Mouse (Mus musculus): ENCODE results near the gene Cmc1. TPM values are rescaled to one million over a fixed set of nuclear protein-coding genes. Genes with fewer than 3 reads are reported as not detected.
A peak's percentile ranks its signal among the peaks of the same experiment; 100 is the strongest.

The Cmc1 gene
- 30.5 and 34.8 TPM in 2 replicates for polyA plus RNA-seq (2015; fragmentation: Nextera tagmentation; extraction: Ambion mirVana)

- ATAC-seq = peak; percentile 98
- H3K27ac ChIP-seq (ENCODE audit: low read length) = peak within 1 kb of the TSS; percentile 81
Observed at GRCm38 (mm10) chr9:118149407-118150402, at the start of gene Cmc1. Cmc1 (minus strand) TSS chr9:118150177.

GRCm38 (mm10) chr9:118198557-118198956 is 48.6 kb upstream of the Cmc1 start:
- H3K27ac ChIP-seq (ENCODE audit: low read length) = no peak overlapping the region
- H3K4me1 ChIP-seq (ENCODE audit: control insufficient read depth, insufficient read depth, low read length) = peaks cover 3% of the 10 kb centered on the region; the same call in 1 of the 2 replicates
- 97% methylated on average over 1 of the region's 1 CpGs for WGBS
- no peak overlapping the region for H3K4me3 ChIP-seq (ENCODE audit: low read depth, low read length)
- no peak for ATAC-seq
- H3K4me2 ChIP-seq (ENCODE audit: low read length) = no peak overlapping the region
- H3K27me3 ChIP-seq (ENCODE audit: control insufficient read depth, insufficient read depth, low read depth, low read length) = no peaks in the 10 kb centered on the region
- H3K9me3 ChIP-seq (replicated peaks; ENCODE audit: control insufficient read depth, low read length, poor library complexity, severe bottlenecking) = no peaks in the 10 kb centered on the region
- no peak overlapping the region for H3K9ac ChIP-seq (ENCODE audit: low read depth, low read length)
- no peaks in the 10 kb centered on the region for H3K36me3 ChIP-seq (ENCODE audit: control insufficient read depth, insufficient read depth, low read length)

More at GRCm38 (mm10) chr9:118149407-118150402, at the start of gene Cmc1:
- H3K27me3 ChIP-seq (ENCODE audit: control insufficient read depth, insufficient read depth, low read depth, low read length) = no peaks in the 10 kb centered on the region
- WGBS = under 1% methylated on average over 58 of the region's 58 CpGs
- H3K4me2 ChIP-seq (ENCODE audit: low read length) = peak within 1 kb of the TSS; percentile 75
- peak within 1 kb of the TSS; percentile 88 for H3K4me3 ChIP-seq (ENCODE audit: low read depth, low read length)
- no peaks in the 10 kb centered on the region for H3K36me3 ChIP-seq (ENCODE audit: control insufficient read depth, insufficient read depth, low read length)
- H3K4me1 ChIP-seq (ENCODE audit: control insufficient read depth, insufficient read depth, low read length) = peaks cover 9% of the 10 kb centered on the region
- H3K9me3 ChIP-seq (replicated peaks; ENCODE audit: control insufficient read depth, low read length, poor library complexity, severe bottlenecking) = no peaks in the 10 kb centered on the region
- H3K9ac ChIP-seq (ENCODE audit: low read depth, low read length) = peak within 1 kb of the TSS; percentile 95

- Histone ChIP-seq H3K4me2 (ENCODE audit: low read length) (no peak overlapping the region), H3K27ac (ENCODE audit: low read length) (no peak overlapping the region), H3K9me3 (replicated peaks; ENCODE audit: control insufficient read depth, low read length, poor library complexity, severe bottlenecking) (no peaks in the 10 kb centered on the region), H3K9ac (ENCODE audit: low read depth, low read length) (no peak overlapping the region), H3K4me3 (ENCODE audit: low read depth, low read length) (no peak overlapping the region), H3K36me3 (ENCODE audit: control insufficient read depth, insufficient read depth, low read length) (no peaks in the 10 kb centered on the region), H3K4me1 (ENCODE audit: control insufficient read depth, insufficient read depth, low read length) (peaks cover 3% of the 10 kb centered on the region; the same call in 1 of the 2 replicates), H3K27me3 (ENCODE audit: control insufficient read depth, insufficient read depth, low read depth, low read length) (no peaks in the 10 kb centered on the region)
- no peak for ATAC-seq
- 83% methylated on average over 9 of the region's 9 CpGs for WGBS
Observed at GRCm38 (mm10) chr9:118196661-118197390, 46.8 kb upstream of the Cmc1 start.

GRCm38 (mm10) chr9:118193263-118193662 is 43.3 kb upstream of the Cmc1 start:
- Histone ChIP-seq H3K4me1 (ENCODE audit: control insufficient read depth, insufficient read depth, low read length) (peaks cover 3% of the 10 kb centered on the region; the same call in 1 of the 2 replicates), H3K27ac (ENCODE audit: low read length) (no peak overlapping the region), H3K36me3 (ENCODE audit: control insufficient read depth, insufficient read depth, low read length) (no peaks in the 10 kb centered on the region), H3K9me3 (replicated peaks; ENCODE audit: control insufficient read depth, low read length, poor library complexity, severe bottlenecking) (no peaks in the 10 kb centered on the region), H3K9ac (ENCODE audit: low read depth, low read length) (no peak overlapping the region), H3K4me3 (ENCODE audit: low read depth, low read length) (no peak overlapping the region), H3K4me2 (ENCODE audit: low read length) (no peak overlapping the region), H3K27me3 (ENCODE audit: control insufficient read depth, insufficient read depth, low read depth, low read length) (no peaks in the 10 kb centered on the region)
- 92% methylated on average over 1 of the region's 1 CpGs for WGBS
- ATAC-seq = no peak

DNA sequence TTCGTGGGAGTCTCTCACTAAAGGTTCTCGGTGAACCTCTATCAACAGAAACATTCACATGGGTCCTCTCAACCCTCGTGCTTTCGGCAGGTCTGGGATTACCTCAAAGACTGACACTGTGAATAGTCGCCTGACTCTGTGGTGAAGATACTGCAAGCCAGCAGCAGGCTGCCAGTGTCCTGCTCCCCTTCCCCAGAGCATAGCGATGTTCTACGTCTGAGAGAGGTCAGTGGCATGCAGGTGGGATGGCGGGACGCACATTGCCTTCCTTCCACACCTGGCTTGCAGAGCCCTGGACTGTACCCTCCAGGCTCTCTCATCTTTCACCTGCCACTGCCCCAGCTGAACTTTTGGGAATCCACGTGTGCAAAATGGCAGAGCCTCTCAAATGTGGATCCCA is 41.3 kb upstream of the Cmc1 start:
- H3K27me3 ChIP-seq (ENCODE audit: control insufficient read depth, insufficient read depth, low read depth, low read length) = no peaks in the 10 kb centered on the region
- no peak overlapping the region for H3K9ac ChIP-seq (ENCODE audit: low read depth, low read length)
- 89% methylated on average over 10 of the region's 10 CpGs for WGBS
- no peak for ATAC-seq
- peaks cover 8% of the 10 kb centered on the region for H3K4me1 ChIP-seq (ENCODE audit: control insufficient read depth, insufficient read depth, low read length)
- no peak overlapping the region for H3K4me3 ChIP-seq (ENCODE audit: low read depth, low read length)
- no peaks in the 10 kb centered on the region for H3K9me3 ChIP-seq (replicated peaks; ENCODE audit: control insufficient read depth, low read length, poor library complexity, severe bottlenecking)
- no peaks in the 10 kb centered on the region for H3K36me3 ChIP-seq (ENCODE audit: control insufficient read depth, insufficient read depth, low read length)
- no peak overlapping the region for H3K4me2 ChIP-seq (ENCODE audit: low read length)
- no peak overlapping the region for H3K27ac ChIP-seq (ENCODE audit: low read length)

GRCm38 (mm10) chr9:118188374-118188773 is 38.4 kb upstream of the Cmc1 start:
- no peaks in the 10 kb centered on the region for H3K27me3 ChIP-seq (ENCODE audit: control insufficient read depth, insufficient read depth, low read depth, low read length)
- no peak overlapping the region for H3K27ac ChIP-seq (ENCODE audit: low read length)
- no peak overlapping the region for H3K4me2 ChIP-seq (ENCODE audit: low read length)
- peaks cover 8% of the 10 kb centered on the region for H3K4me1 ChIP-seq (ENCODE audit: control insufficient read depth, insufficient read depth, low read length)
- no peaks in the 10 kb centered on the region for H3K9me3 ChIP-seq (replicated peaks; ENCODE audit: control insufficient read depth, low read length, poor library complexity, severe bottlenecking)
- H3K36me3 ChIP-seq (ENCODE audit: control insufficient read depth, insufficient read depth, low read length) = no peaks in the 10 kb centered on the region
- ATAC-seq = no peak
- no peak overlapping the region for H3K9ac ChIP-seq (ENCODE audit: low read depth, low read length)
- WGBS = 99% methylated on average over 6 of the region's 6 CpGs
- no peak overlapping the region for H3K4me3 ChIP-seq (ENCODE audit: low read depth, low read length)

DNA sequence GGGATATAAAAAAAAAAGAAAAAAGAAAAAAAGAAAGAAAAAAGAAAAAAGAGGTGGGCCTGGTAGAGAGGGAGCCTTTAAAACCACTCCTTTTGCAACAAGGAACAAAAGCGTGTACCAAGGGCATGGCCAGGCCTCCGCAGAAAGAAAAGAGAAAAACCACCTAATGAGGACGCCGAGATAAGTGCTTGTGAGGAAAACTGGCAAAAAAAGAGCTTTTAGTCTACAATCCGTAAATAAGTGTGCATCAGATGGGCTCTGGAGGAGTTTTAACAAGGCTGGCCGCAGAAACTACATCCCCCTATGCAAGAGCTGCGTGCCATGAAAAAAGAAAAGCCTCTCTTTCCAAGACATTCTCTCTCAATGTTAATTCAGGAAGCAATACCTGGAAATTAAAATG is 37.4 kb upstream of the Cmc1 start:
- Histone ChIP-seq H3K36me3 (ENCODE audit: control insufficient read depth, insufficient read depth, low read length) (no peaks in the 10 kb centered on the region), H3K27ac (ENCODE audit: low read length) (no peak overlapping the region)

GRCm38 (mm10) chr9:118186776-118187175 is 36.8 kb upstream of the Cmc1 start:
- Histone ChIP-seq H3K4me2 (ENCODE audit: low read length) (no peak overlapping the region), H3K27ac (ENCODE audit: low read length) (no peak overlapping the region)

More for the DNA sequence above, 37.4 kb upstream of the Cmc1 start:
- peaks cover 8% of the 10 kb centered on the region for H3K4me1 ChIP-seq (ENCODE audit: control insufficient read depth, insufficient read depth, low read length)
- no peak for ATAC-seq
- no peak overlapping the region for H3K9ac ChIP-seq (ENCODE audit: low read depth, low read length)
- 49% methylated on average over 7 of the region's 7 CpGs for WGBS
- no peaks in the 10 kb centered on the region for H3K27me3 ChIP-seq (ENCODE audit: control insufficient read depth, insufficient read depth, low read depth, low read length)
- no peak overlapping the region for H3K4me3 ChIP-seq (ENCODE audit: low read depth, low read length)
- H3K9me3 ChIP-seq (replicated peaks; ENCODE audit: control insufficient read depth, low read length, poor library complexity, severe bottlenecking) = no peaks in the 10 kb centered on the region
- H3K4me2 ChIP-seq (ENCODE audit: low read length) = no peak overlapping the region

More at GRCm38 (mm10) chr9:118186776-118187175, 36.8 kb upstream of the Cmc1 start:
- H3K36me3 ChIP-seq (ENCODE audit: control insufficient read depth, insufficient read depth, low read length) = no peaks in the 10 kb centered on the region
- 57% methylated on average over 10 of the region's 10 CpGs for WGBS
- no peaks in the 10 kb centered on the region for H3K9me3 ChIP-seq (replicated peaks; ENCODE audit: control insufficient read depth, low read length, poor library complexity, severe bottlenecking)
- ATAC-seq = no peak
- no peak overlapping the region for H3K9ac ChIP-seq (ENCODE audit: low read depth, low read length)
- H3K4me3 ChIP-seq (ENCODE audit: low read depth, low read length) = no peak overlapping the region
- H3K4me1 ChIP-seq (ENCODE audit: control insufficient read depth, insufficient read depth, low read length) = peaks cover 8% of the 10 kb centered on the region
- H3K27me3 ChIP-seq (ENCODE audit: control insufficient read depth, insufficient read depth, low read depth, low read length) = no peaks in the 10 kb centered on the region
